Mouse (Mus musculus) left cerebral cortex, adult 8-10 months (tissue): ENCODE measurements at regions not wholly inside any gene's neighbourhood (a gene's known extent, or its start where the extent isn't known, plus 50 kb on each side); places are given as distances from the start of the nearest gene placed in this dataset.

Experiments used
- DNase-seq, 2 experiments: peaks; one replicate each; pipeline ENCODE4 v3.0.0; 2022; ENCODE audit warnings: low spot score in 2 of 2
- microRNA-seq, 2 experiments: library from miRNA; unstranded; fragments of <30 nt; microRNA quantifications; one replicate each; pipeline ENCODE4 v1.2.0; 2022

- no peak for DNase-seq
Measured at GRCm38 (mm10) chr13:28409609-28409902, 152.2 kb downstream of the Gm11361 start.

GRCm38 (mm10) chr13:28408868-28409608 lies 151.7 kb downstream of the Gm11361 start:
- DNase-seq, result no peak

- no peak for DNase-seq
Measured at GRCm38 (mm10) chr13:28400459-28400858, 143.1 kb downstream of the Gm11361 start.

Small RNA genes in the stretch of these regions (microRNA-seq; reads per million reads assigned to microRNA genes)
- gene Mir6368, result 0 reads per million in 2 experiments
